Comparison of ENCODE assay signal across 8 mouse cellular contexts in the genomic region with DNA sequence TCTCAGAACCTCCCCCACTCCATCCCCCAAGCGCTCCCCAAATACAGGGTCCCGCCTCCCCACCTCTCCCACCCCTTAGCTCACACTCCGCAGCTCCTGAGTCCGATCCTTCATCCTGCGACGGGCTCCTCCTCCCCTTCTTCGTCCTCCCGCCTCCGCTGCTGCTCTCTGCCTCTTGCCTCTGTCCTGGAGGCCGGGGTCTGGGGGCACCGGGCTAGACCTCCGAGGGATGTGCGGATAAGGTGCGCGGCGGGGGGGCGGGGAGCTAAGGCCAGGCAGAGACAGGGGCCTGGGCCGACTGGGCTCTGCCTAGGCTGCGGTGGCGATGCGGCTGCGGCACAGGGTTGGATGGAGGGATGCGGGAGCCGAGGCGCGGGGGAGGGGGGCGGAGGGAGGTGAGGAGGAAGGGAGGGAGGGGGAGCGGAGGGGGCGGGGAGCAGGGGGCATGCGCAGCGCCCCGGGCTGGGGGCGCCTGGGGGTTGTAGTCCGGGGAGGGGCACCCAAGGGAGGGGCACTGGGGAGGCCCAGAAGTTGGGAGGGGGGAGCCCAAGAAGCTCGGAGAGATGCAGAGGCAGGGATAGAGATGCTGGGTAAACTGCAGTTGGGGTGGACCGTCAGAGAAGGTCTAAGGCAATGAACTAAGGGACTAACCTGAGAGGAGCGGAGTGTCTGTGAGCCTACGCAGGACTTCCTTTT. TPM values are rescaled to one million over a fixed set of nuclear protein-coding genes. Genes with fewer than 3 reads are reported as not detected.
A peak's percentile ranks its signal among the peaks of the same experiment; 100 is the strongest.
DNase-seq lines count a peak whose midpoint lies in the region; ATAC-seq and TF ChIP-seq lines count a peak whose summit lies in the region.

A gene (plus strand): TSS at position 119 of the 696 bp plus-strand sequence.
A gene (minus strand): TSS at position 374 of the 696 bp plus-strand sequence.

- no peak for ATAC-seq in heart, postnatal 0 days (ENCODE audit: insufficient read depth, low read depth)
- peak; percentile 86 for ATAC-seq in neural tube, embryonic 11.5 days (ENCODE audit: insufficient read depth, low FRiP score, low TSS enrichment)

- H3K4me1 ChIP-seq in testis, adult 2 months (ENCODE audit: control insufficient read depth, insufficient read depth, low read length) = peaks cover 14% of the 10 kb centered on the region
- H3K4me1 ChIP-seq in heart, postnatal 0 days (ENCODE audit: control insufficient read depth, insufficient read depth) = no peaks in the 10 kb centered on the region; the same call in 1 of the 2 replicates
- peaks cover 3% of the 10 kb centered on the region; the same call in 1 of the 2 replicates for H3K4me1 ChIP-seq in neural tube, embryonic 11.5 days (ENCODE audit: control insufficient read depth, insufficient read depth, low read length)

- no peak within 1 kb of the TSS for H3K27ac ChIP-seq in testis, adult 2 months (ENCODE audit: control insufficient read depth, insufficient read depth, low read depth, low read length)
- no peak within 1 kb of the TSS for H3K27ac ChIP-seq in heart, postnatal 0 days (ENCODE audit: low read depth)
- H3K27ac ChIP-seq in neural tube, embryonic 11.5 days (ENCODE audit: low read depth, low read length) = 0 out of 2 replicates have a peak within 1 kb of the TSS, but pooled peaks have one; percentile 53

- H3K36me3 ChIP-seq in testis, adult 2 months (ENCODE audit: control insufficient read depth, insufficient read depth, low read length) = no peaks in the 10 kb centered on the region
- H3K36me3 ChIP-seq in heart, postnatal 0 days (replicated peaks; ENCODE audit: control insufficient read depth, insufficient read depth, low read length) = no peaks in the 10 kb centered on the region
- no peaks in the 10 kb centered on the region for H3K36me3 ChIP-seq in neural tube, embryonic 11.5 days (ENCODE audit: control insufficient read depth, insufficient read depth, low read length)

- intact Hi-C loops in left cerebral cortex, postnatal 10 days (cut with DNase I) = no loop called here

- no peak for TF ChIP-seq EP300 in heart, postnatal 0 days (IDR thresholded peaks at IDR 0.05; ENCODE audit: low read depth)

- no peak for TF ChIP-seq CTCF in testis, adult 2 months (IDR thresholded peaks at IDR 0.05; ENCODE audit: control insufficient read depth, insufficient read depth, insufficient replicate concordance, low read depth, low read length)
- TF ChIP-seq CTCF in heart, postnatal 0 days (IDR thresholded peaks at IDR 0.05; ENCODE audit: low read depth) = no peak

- no peak for DNase-seq in testis, postnatal 14 days (ENCODE audit: low spot score)
- peak; percentile 40 for DNase-seq in embryo, embryonic 11.5 days (ENCODE audit: low read depth, low spot score)
- no peak for DNase-seq in heart, postnatal 0 days (ENCODE audit: low spot score)
- peak; percentile 52 to 90 for DNase-seq in left cerebral cortex, postnatal 10 days (ENCODE audit: extremely low spot score in 1 of 2, low spot score in 2 of 2)
- DNase-seq in neural tube, embryonic 11.5 days (ENCODE audit: low spot score) = peak; percentile 80
- DNase-seq in B cell, adult 2 months = no peak
- DNase-seq in lung, postnatal 14 days = no peak

- 8% methylated on average over 37 of the region's 38 CpGs for WGBS in heart, postnatal 0 days
- WGBS in neural tube, embryonic 11.5 days = 5% methylated on average over 28 of the region's 38 CpGs

- peak within 1 kb of the TSS; percentile 62 for H3K4me2 ChIP-seq in heart, postnatal 0 days (ENCODE audit: low read depth, low read length)
- peak within 1 kb of the TSS; percentile 75 for H3K4me2 ChIP-seq in neural tube, embryonic 11.5 days (ENCODE audit: low read depth)

- peak within 1 kb of the TSS; percentile 46 for H3K9ac ChIP-seq in heart, postnatal 0 days (replicated peaks; ENCODE audit: low read depth, low read length)
- peak within 1 kb of the TSS; percentile 79 for H3K9ac ChIP-seq in neural tube, embryonic 11.5 days (ENCODE audit: low read length)

- H3K27me3 ChIP-seq in testis, adult 2 months (ENCODE audit: control insufficient read depth, insufficient read depth, low read length) = no peaks in the 10 kb centered on the region
- peaks cover 15% of the 10 kb centered on the region; the same call in 1 of the 2 replicates for H3K27me3 ChIP-seq in heart, postnatal 0 days (ENCODE audit: control insufficient read depth, insufficient read depth, low read length)
- H3K27me3 ChIP-seq in neural tube, embryonic 11.5 days (ENCODE audit: control insufficient read depth, insufficient read depth, low read length) = no peaks in the 10 kb centered on the region

- no peaks in the 10 kb centered on the region for H3K9me3 ChIP-seq in heart, postnatal 0 days (replicated peaks; ENCODE audit: control insufficient read depth, low read length)
- H3K9me3 ChIP-seq in neural tube, embryonic 11.5 days (ENCODE audit: control insufficient read depth, low read length) = no peaks in the 10 kb centered on the region

- TF ChIP-seq POLR2A in testis, adult 2 months (IDR thresholded peaks at IDR 0.05; ENCODE audit: control insufficient read depth, low read depth, low read length) = no peak

- H3K4me3 ChIP-seq in testis, adult 2 months (ENCODE audit: control insufficient read depth, low read depth, low read length) = peak within 1 kb of the TSS; percentile 61
- peak within 1 kb of the TSS; percentile 47 for H3K4me3 ChIP-seq in heart, postnatal 0 days (ENCODE audit: low read depth, low read length)
- peak within 1 kb of the TSS; percentile 67 for H3K4me3 ChIP-seq in neural tube, embryonic 11.5 days (ENCODE audit: low read depth, low read length)

RNA-seq across cellular contexts. Expression of the first gene that starts in this region (rescaled TPM):
- polyA plus RNA-seq in testis, adult 2 months (2012; rRNA removed) = 18.3 and 19.4 TPM in 2 replicates
- total RNA-seq in heart, postnatal 0 days (2014; rRNA removed; ENCODE audit: low replicate concordance) = 4.5 and 14.5 TPM in 2 replicates
- 44.7 and 46.5 TPM in 2 replicates for polyA plus RNA-seq in heart, postnatal 0 days (2015; fragmentation: Nextera tagmentation; extraction: Ambion mirVana)
- 10 to 100 TPM; 48.0 to 52.9 TPM for total RNA-seq in left cerebral cortex, postnatal 10 days (2021)
- 10.4 and 10.7 TPM in 2 replicates for polyA plus RNA-seq in neural tube, embryonic 11.5 days (2014; fragmentation: Nextera tagmentation; extraction: Ambion mirVana)

RNA-seq across cellular contexts. Expression of the second gene that starts in this region (rescaled TPM):
- polyA plus RNA-seq in testis, adult 2 months (2012; rRNA removed) = 2.2 and 2.4 TPM in 2 replicates
- total RNA-seq in heart, postnatal 0 days (2014; rRNA removed; ENCODE audit: low replicate concordance) = 0.15 and 0.19 TPM in 2 replicates
- 0.38 and 0.51 TPM in 2 replicates for polyA plus RNA-seq in heart, postnatal 0 days (2015; fragmentation: Nextera tagmentation; extraction: Ambion mirVana)
- 100 to 1,000 TPM; 340 to 347 TPM for total RNA-seq in left cerebral cortex, postnatal 10 days (2021)
- polyA plus RNA-seq in neural tube, embryonic 11.5 days (2014; fragmentation: Nextera tagmentation; extraction: Ambion mirVana) = 7.8 and 8.1 TPM in 2 replicates

Comparison
In these comparisons a context has a peak if more than half of its experiments do, and no peak if none do; other contexts are left out.
1. RNA of the second gene that starts in this region (total RNA-seq): 340 to 347 TPM in left cerebral cortex, postnatal 10 days; 0.15 to 0.19 TPM in heart, postnatal 0 days; every median in the first group is over 100 times any median in the second.
2. DNase-seq: peak in embryo, embryonic 11.5 days (single experiment), left cerebral cortex, postnatal 10 days (2 of 2) and neural tube, embryonic 11.5 days (single experiment); none in testis, postnatal 14 days (single experiment), heart, postnatal 0 days (single experiment), B cell, adult 2 months (0 of 2) and lung, postnatal 14 days (single experiment).
3. Peak in every context shown above with its lines, with median percentiles within 50 percentile points of each other: H3K4me3 ChIP-seq.